Mouse (Mus musculus) kidney, adult 8-10 months (tissue): ENCODE measurements around the gene Pum1.
"Not testable (repeated sequence)": the region's sequence is repeated elsewhere in the genome, so short reads cannot be mapped to it uniquely, and the experiment has no call there.

Experiments used
- DNase-seq, 2 experiments: peaks; one replicate each; pipeline ENCODE4 v3.0.0; 2022

Pum1 gene

GRCm38 (mm10) chr4:130668991-130669390 is 5.9 kb downstream of the Pum1 start:
- DNase-seq: no peak

GRCm38 (mm10) chr4:130670023-130670422 is 6.9 kb downstream of the Pum1 start:
- not testable (repeated sequence) for DNase-seq

GRCm38 (mm10) chr4:130671079-130671845 is 8.1 kb downstream of the Pum1 start:
- no peak for DNase-seq

- DNase-seq: no peak
Observed at GRCm38 (mm10) chr4:130672161-130672560, 9.0 kb downstream of the Pum1 start.

GRCm38 (mm10) chr4:130676746-130677145 is 13.6 kb downstream of the Pum1 start:
- DNase-seq: no peak

GRCm38 (mm10) chr4:130678149-130678548 is 15.0 kb downstream of the Pum1 start:
- DNase-seq: no peak

GRCm38 (mm10) chr4:130680676-130681075 is 17.6 kb downstream of the Pum1 start:
- no peak for DNase-seq

- DNase-seq: not testable (repeated sequence)
Observed at GRCm38 (mm10) chr4:130683051-130683450, 19.9 kb downstream of the Pum1 start.

- DNase-seq: peak in 1 of 2 experiments; percentile 43
Observed at GRCm38 (mm10) chr4:130693936-130694335, 30.8 kb downstream of the Pum1 start.

- DNase-seq: no peak
Observed at GRCm38 (mm10) chr4:130694982-130695381, 31.9 kb downstream of the Pum1 start.

GRCm38 (mm10) chr4:130701061-130701460 is 37.9 kb downstream of the Pum1 start:
- DNase-seq: no peak

GRCm38 (mm10) chr4:130702835-130703535 is 39.9 kb downstream of the Pum1 start:
- DNase-seq: no peak

GRCm38 (mm10) chr4:130703601-130704000 is 40.5 kb downstream of the Pum1 start:
- DNase-seq: peak in 1 of 2 experiments; percentile 22

- DNase-seq: no peak
Observed at GRCm38 (mm10) chr4:130704615-130705014, 41.5 kb downstream of the Pum1 start.

- peak; percentile 22 to 49 for DNase-seq
Observed at GRCm38 (mm10) chr4:130706215-130707000, 43.3 kb downstream of the Pum1 start.

- no peak for DNase-seq
Observed at GRCm38 (mm10) chr4:130711353-130711848, 48.3 kb downstream of the Pum1 start.

- DNase-seq: no peak
Observed at GRCm38 (mm10) chr4:130712341-130712740, 49.2 kb downstream of the Pum1 start.

- no peak for DNase-seq
Observed at GRCm38 (mm10) chr4:130713430-130713829, 50.3 kb downstream of the Pum1 start.

- DNase-seq: peak; percentile 30 to 69
Observed at GRCm38 (mm10) chr4:130715126-130715525, 52.0 kb downstream of the Pum1 start.

GRCm38 (mm10) chr4:130715623-130716022 is 52.5 kb downstream of the Pum1 start:
- no peak for DNase-seq

GRCm38 (mm10) chr4:130719348-130719747 is 56.2 kb downstream of the Pum1 start:
- DNase-seq: no peak

- no peak for DNase-seq
Observed at GRCm38 (mm10) chr4:130722607-130723006, 59.5 kb downstream of the Pum1 start.

GRCm38 (mm10) chr4:130726118-130726517 is 63.0 kb downstream of the Pum1 start:
- DNase-seq: no peak
